Mouse (Mus musculus): ENCODE measurements at regions not wholly inside any gene's neighbourhood (a gene's known extent, or its start where the extent isn't known, plus 50 kb on each side); places are given as distances from the start of the nearest gene placed in this dataset.
"Not testable (repeated sequence)": the region's sequence is repeated elsewhere in the genome, so short reads cannot be mapped to it uniquely, and the experiment has no call there.

GRCm38 (mm10) chr19:32973130-32973529 lies 215.8 kb downstream of the Pten start:
- Histone ChIP-seq H3K27ac (no peak overlapping the region), H3K4me3 (ENCODE audit: inconsistent target) (no peak overlapping the region), H3K36me3 (ENCODE audit: inconsistent target) (no peaks in the 10 kb centered on the region), H3K79me2 (ENCODE audit: inconsistent target) (no peaks in the 10 kb centered on the region)
- WGBS (ENCODE audit: missing documents) = 89% methylated on average over 3 of the region's 3 CpGs

GRCm38 (mm10) chr19:32974778-32975240 lies 217.5 kb downstream of the Pten start:
- Histone ChIP-seq H3K79me2 (ENCODE audit: inconsistent target) (no peaks in the 10 kb centered on the region), H3K4me3 (ENCODE audit: inconsistent target) (no peak overlapping the region), H3K27ac (no peak overlapping the region), H3K36me3 (ENCODE audit: inconsistent target) (no peaks in the 10 kb centered on the region)
- WGBS (ENCODE audit: missing documents) = 85% methylated on average over 4 of the region's 4 CpGs

- no peaks in the 10 kb centered on the region for H3K79me2 ChIP-seq (ENCODE audit: inconsistent target)
- no peak overlapping the region for H3K4me3 ChIP-seq (ENCODE audit: inconsistent target)
- WGBS (ENCODE audit: missing documents) = 91% methylated on average over 5 of the region's 5 CpGs
- no peaks in the 10 kb centered on the region for H3K36me3 ChIP-seq (ENCODE audit: inconsistent target)
- no peak overlapping the region for H3K27ac ChIP-seq
These were observed 218.0 kb downstream of the Pten start for GRCm38 (mm10) chr19:32975303-32975702.

- Histone ChIP-seq H3K36me3 (ENCODE audit: inconsistent target) (no peaks in the 10 kb centered on the region), H3K79me2 (ENCODE audit: inconsistent target) (no peaks in the 10 kb centered on the region), H3K27ac (no peak overlapping the region), H3K4me3 (ENCODE audit: inconsistent target) (no peak overlapping the region)
- WGBS (ENCODE audit: missing documents) = 96% methylated on average over 7 of the region's 7 CpGs
These were observed 219.2 kb downstream of the Pten start for GRCm38 (mm10) chr19:32976507-32976906.

GRCm38 (mm10) chr19:32978037-32978745 lies 220.9 kb downstream of the Pten start:
- WGBS (ENCODE audit: missing documents) = 57% methylated on average over 6 of the region's 7 CpGs
- H3K27ac ChIP-seq = no peak overlapping the region
- no peak overlapping the region for H3K4me3 ChIP-seq (ENCODE audit: inconsistent target)
- no peaks in the 10 kb centered on the region for H3K36me3 ChIP-seq (ENCODE audit: inconsistent target)
- H3K79me2 ChIP-seq (ENCODE audit: inconsistent target) = no peaks in the 10 kb centered on the region

- H3K27ac ChIP-seq = no peak overlapping the region
- H3K79me2 ChIP-seq (ENCODE audit: inconsistent target) = no peaks in the 10 kb centered on the region
- H3K4me3 ChIP-seq (ENCODE audit: inconsistent target) = no peak overlapping the region
- H3K36me3 ChIP-seq (ENCODE audit: inconsistent target) = no peaks in the 10 kb centered on the region
- 90% methylated on average over 4 of the region's 5 CpGs for WGBS (ENCODE audit: missing documents)
These were observed 222.8 kb downstream of the Pten start for GRCm38 (mm10) chr19:32980142-32980541.

GRCm38 (mm10) chr19:32988713-32989112 lies 231.4 kb downstream of the Pten start:
- Histone ChIP-seq H3K79me2 (ENCODE audit: inconsistent target) (no peaks in the 10 kb centered on the region), H3K27ac (no peak overlapping the region), H3K36me3 (ENCODE audit: inconsistent target) (no peaks in the 10 kb centered on the region), H3K4me3 (ENCODE audit: inconsistent target) (no peak overlapping the region)
- 95% methylated on average over 5 of the region's 5 CpGs for WGBS (ENCODE audit: missing documents)

- H3K36me3 ChIP-seq (ENCODE audit: inconsistent target) = no peaks in the 10 kb centered on the region
- H3K79me2 ChIP-seq (ENCODE audit: inconsistent target) = no peaks in the 10 kb centered on the region
- H3K27ac ChIP-seq = no peak overlapping the region
- no peak overlapping the region for H3K4me3 ChIP-seq (ENCODE audit: inconsistent target)
- 94% methylated on average over 6 of the region's 6 CpGs for WGBS (ENCODE audit: missing documents)
These were observed 232.0 kb downstream of the Pten start for GRCm38 (mm10) chr19:32989346-32989745.

GRCm38 (mm10) chr19:32990576-32990975 lies 233.3 kb downstream of the Pten start:
- 26% methylated on average over 5 of the region's 6 CpGs for WGBS (ENCODE audit: missing documents)
- H3K36me3 ChIP-seq (ENCODE audit: inconsistent target) = no peaks in the 10 kb centered on the region
- no peak overlapping the region for H3K4me3 ChIP-seq (ENCODE audit: inconsistent target)
- H3K27ac ChIP-seq = no peak overlapping the region
- no peaks in the 10 kb centered on the region for H3K79me2 ChIP-seq (ENCODE audit: inconsistent target)

- WGBS (ENCODE audit: missing documents) = 92% methylated on average over 1 of the region's 3 CpGs
- no peak overlapping the region for H3K27ac ChIP-seq
- no peaks in the 10 kb centered on the region for H3K79me2 ChIP-seq (ENCODE audit: inconsistent target)
- H3K4me3 ChIP-seq (ENCODE audit: inconsistent target) = no peak overlapping the region
- H3K36me3 ChIP-seq (ENCODE audit: inconsistent target) = no peaks in the 10 kb centered on the region
These were observed 241.4 kb downstream of the Pten start for GRCm38 (mm10) chr19:32998576-32999170.

GRCm38 (mm10) chr19:33007582-33007981 lies 250.3 kb downstream of the Pten start:
- Histone ChIP-seq H3K27ac (no peak overlapping the region), H3K4me3 (ENCODE audit: inconsistent target) (no peak overlapping the region), H3K79me2 (ENCODE audit: inconsistent target) (no peaks in the 10 kb centered on the region), H3K36me3 (ENCODE audit: inconsistent target) (no peaks in the 10 kb centered on the region)
- 54% methylated on average over 8 of the region's 8 CpGs for WGBS (ENCODE audit: missing documents)

GRCm38 (mm10) chr19:33008076-33008475 lies 250.8 kb downstream of the Pten start:
- Histone ChIP-seq H3K27ac (no peak overlapping the region), H3K4me3 (ENCODE audit: inconsistent target) (no peak overlapping the region), H3K36me3 (ENCODE audit: inconsistent target) (no peaks in the 10 kb centered on the region), H3K79me2 (ENCODE audit: inconsistent target) (no peaks in the 10 kb centered on the region)
- 97% methylated on average over 4 of the region's 4 CpGs for WGBS (ENCODE audit: missing documents)

- WGBS (ENCODE audit: missing documents) = 92% methylated on average over 1 of the region's 1 CpGs
- H3K4me3 ChIP-seq (ENCODE audit: inconsistent target) = no peak overlapping the region
- no peaks in the 10 kb centered on the region for H3K79me2 ChIP-seq (ENCODE audit: inconsistent target)
- H3K36me3 ChIP-seq (ENCODE audit: inconsistent target) = no peaks in the 10 kb centered on the region
- no peak overlapping the region for H3K27ac ChIP-seq
These were observed 251.5 kb downstream of the Pten start for GRCm38 (mm10) chr19:33008794-33009193.

GRCm38 (mm10) chr19:33010886-33011446 lies 253.7 kb downstream of the Pten start:
- Histone ChIP-seq H3K27ac (no peak overlapping the region), H3K36me3 (ENCODE audit: inconsistent target) (no peaks in the 10 kb centered on the region), H3K79me2 (ENCODE audit: inconsistent target) (no peaks in the 10 kb centered on the region), H3K4me3 (ENCODE audit: inconsistent target) (no peak overlapping the region)
- 93% methylated on average over 11 of the region's 11 CpGs for WGBS (ENCODE audit: missing documents)

- H3K27ac ChIP-seq; H3K36me3 ChIP-seq (ENCODE audit: inconsistent target); H3K79me2 ChIP-seq (ENCODE audit: inconsistent target); H3K4me3 ChIP-seq (ENCODE audit: inconsistent target): not testable (repeated sequence)
- WGBS (ENCODE audit: missing documents) = 98% methylated on average over 5 of the region's 9 CpGs
These were observed 257.6 kb downstream of the Pten start for GRCm38 (mm10) chr19:33014879-33015278.

All from macrophage (primary cell).